Mouse (Mus musculus): Measurements from ENCODE around the gene Cldn13. TPM values are rescaled to one million over a fixed set of nuclear protein-coding genes. Genes with fewer than 3 reads are reported as not detected.
A peak's percentile ranks its signal among the peaks of the same experiment; 100 is the strongest.

Cldn13 gene
- total RNA-seq, 1 experiment from 2014 or later, result 15.9 TPM

GRCm38 (mm10) chr5:134911901-134912300 lies 3.4 kb downstream of the Cldn13 start:
- no peak for ATAC-seq (replicated peaks in 1 of 2; ENCODE audit: insufficient read depth in 1 of 2, low FRiP score in 2 of 2, low TSS enrichment in 1 of 2, low read depth in 1 of 2, poor library complexity in 2 of 2, severe bottlenecking in 2 of 2)

GRCm38 (mm10) chr5:134907135-134907534 lies 8.2 kb downstream of the Cldn13 start:
- ATAC-seq (replicated peaks in 1 of 2; ENCODE audit: insufficient read depth in 1 of 2, low FRiP score in 2 of 2, low TSS enrichment in 1 of 2, low read depth in 1 of 2, poor library complexity in 2 of 2, severe bottlenecking in 2 of 2), result peak; percentile 94 to 97

- no peak for ATAC-seq (replicated peaks in 1 of 2; ENCODE audit: insufficient read depth in 1 of 2, low FRiP score in 2 of 2, low TSS enrichment in 1 of 2, low read depth in 1 of 2, poor library complexity in 2 of 2, severe bottlenecking in 2 of 2)
Measured at GRCm38 (mm10) chr5:134906633-134907032, 8.7 kb downstream of the Cldn13 start, which contains the start of gene Tmem270. TSS of gene Tmem270 (minus strand) at chr5:134906733.

GRCm38 (mm10) chr5:134901644-134902027 lies 13.7 kb downstream of the Cldn13 start:
- no peak for ATAC-seq (replicated peaks in 1 of 2; ENCODE audit: insufficient read depth in 1 of 2, low FRiP score in 2 of 2, low TSS enrichment in 1 of 2, low read depth in 1 of 2, poor library complexity in 2 of 2, severe bottlenecking in 2 of 2)

- ATAC-seq (replicated peaks in 1 of 2; ENCODE audit: insufficient read depth in 1 of 2, low FRiP score in 2 of 2, low TSS enrichment in 1 of 2, low read depth in 1 of 2, poor library complexity in 2 of 2, severe bottlenecking in 2 of 2), result no peak
Measured at GRCm38 (mm10) chr5:134901012-134901643, 14.2 kb downstream of the Cldn13 start.

GRCm38 (mm10) chr5:134897596-134897995 lies 17.7 kb downstream of the Cldn13 start:
- no peak for ATAC-seq (replicated peaks in 1 of 2; ENCODE audit: insufficient read depth in 1 of 2, low FRiP score in 2 of 2, low TSS enrichment in 1 of 2, low read depth in 1 of 2, poor library complexity in 2 of 2, severe bottlenecking in 2 of 2)

- ATAC-seq (replicated peaks in 1 of 2; ENCODE audit: insufficient read depth in 1 of 2, low FRiP score in 2 of 2, low TSS enrichment in 1 of 2, low read depth in 1 of 2, poor library complexity in 2 of 2, severe bottlenecking in 2 of 2), result no peak
Measured at GRCm38 (mm10) chr5:134896965-134897364, 18.4 kb downstream of the Cldn13 start.

GRCm38 (mm10) chr5:134895291-134895690 lies 20.0 kb downstream of the Cldn13 start:
- ATAC-seq (replicated peaks in 1 of 2; ENCODE audit: insufficient read depth in 1 of 2, low FRiP score in 2 of 2, low TSS enrichment in 1 of 2, low read depth in 1 of 2, poor library complexity in 2 of 2, severe bottlenecking in 2 of 2), result no peak

GRCm38 (mm10) chr5:134892717-134893116 lies 22.6 kb downstream of the Cldn13 start:
- no peak for ATAC-seq (replicated peaks in 1 of 2; ENCODE audit: insufficient read depth in 1 of 2, low FRiP score in 2 of 2, low TSS enrichment in 1 of 2, low read depth in 1 of 2, poor library complexity in 2 of 2, severe bottlenecking in 2 of 2)

- no peak for ATAC-seq (replicated peaks in 1 of 2; ENCODE audit: insufficient read depth in 1 of 2, low FRiP score in 2 of 2, low TSS enrichment in 1 of 2, low read depth in 1 of 2, poor library complexity in 2 of 2, severe bottlenecking in 2 of 2)
Measured at GRCm38 (mm10) chr5:134891552-134891951, 23.8 kb downstream of the Cldn13 start.

- ATAC-seq (replicated peaks in 1 of 2; ENCODE audit: insufficient read depth in 1 of 2, low FRiP score in 2 of 2, low TSS enrichment in 1 of 2, low read depth in 1 of 2, poor library complexity in 2 of 2, severe bottlenecking in 2 of 2), result no peak
Measured at GRCm38 (mm10) chr5:134890601-134891054, 24.7 kb downstream of the Cldn13 start.

- ATAC-seq (replicated peaks in 1 of 2; ENCODE audit: insufficient read depth in 1 of 2, low FRiP score in 2 of 2, low TSS enrichment in 1 of 2, low read depth in 1 of 2, poor library complexity in 2 of 2, severe bottlenecking in 2 of 2), result no peak
Measured at GRCm38 (mm10) chr5:134888505-134888904, 26.8 kb downstream of the Cldn13 start.

- no peak for ATAC-seq (replicated peaks in 1 of 2; ENCODE audit: insufficient read depth in 1 of 2, low FRiP score in 2 of 2, low TSS enrichment in 1 of 2, low read depth in 1 of 2, poor library complexity in 2 of 2, severe bottlenecking in 2 of 2)
Measured at GRCm38 (mm10) chr5:134887447-134888335, 27.6 kb downstream of the Cldn13 start.

GRCm38 (mm10) chr5:134883077-134883476 lies 32.2 kb downstream of the Cldn13 start:
- ATAC-seq (replicated peaks in 1 of 2; ENCODE audit: insufficient read depth in 1 of 2, low FRiP score in 2 of 2, low TSS enrichment in 1 of 2, low read depth in 1 of 2, poor library complexity in 2 of 2, severe bottlenecking in 2 of 2), result no peak

GRCm38 (mm10) chr5:134876801-134877200 lies 38.5 kb downstream of the Cldn13 start:
- no peak for ATAC-seq (replicated peaks in 1 of 2; ENCODE audit: insufficient read depth in 1 of 2, low FRiP score in 2 of 2, low TSS enrichment in 1 of 2, low read depth in 1 of 2, poor library complexity in 2 of 2, severe bottlenecking in 2 of 2)

- no peak for ATAC-seq (replicated peaks in 1 of 2; ENCODE audit: insufficient read depth in 1 of 2, low FRiP score in 2 of 2, low TSS enrichment in 1 of 2, low read depth in 1 of 2, poor library complexity in 2 of 2, severe bottlenecking in 2 of 2)
Measured at GRCm38 (mm10) chr5:134875245-134875644, 40.1 kb downstream of the Cldn13 start.

- ATAC-seq (replicated peaks in 1 of 2; ENCODE audit: insufficient read depth in 1 of 2, low FRiP score in 2 of 2, low TSS enrichment in 1 of 2, low read depth in 1 of 2, poor library complexity in 2 of 2, severe bottlenecking in 2 of 2), result no peak
Measured at GRCm38 (mm10) chr5:134873956-134874879, 41.1 kb downstream of the Cldn13 start.

Data from hematopoietic stem cell, adult 5-6 weeks (primary cell).